Mouse (Mus musculus) lung, adult 2 months (tissue): ENCODE results near the gene Cir1.

Experiments
- CTCF ChIP-seq: fragments of 200-500 bp; IDR thresholded peaks from 2 replicates; pipeline ENCODE4 v1.5.1; 2011; ENCODE audit warnings: mild to moderate bottlenecking, low read length, control low read depth; ENCODE audit not compliant: insufficient read depth
- POLR2A ChIP-seq: fragments of 200-500 bp; IDR thresholded peaks from 2 replicates; pipeline ENCODE4 v1.6.1; 2011; ENCODE audit warnings: low read depth, mild to moderate bottlenecking, control low read depth, low read length, borderline replicate concordance; ENCODE audit errors: extremely low read depth

DNA sequence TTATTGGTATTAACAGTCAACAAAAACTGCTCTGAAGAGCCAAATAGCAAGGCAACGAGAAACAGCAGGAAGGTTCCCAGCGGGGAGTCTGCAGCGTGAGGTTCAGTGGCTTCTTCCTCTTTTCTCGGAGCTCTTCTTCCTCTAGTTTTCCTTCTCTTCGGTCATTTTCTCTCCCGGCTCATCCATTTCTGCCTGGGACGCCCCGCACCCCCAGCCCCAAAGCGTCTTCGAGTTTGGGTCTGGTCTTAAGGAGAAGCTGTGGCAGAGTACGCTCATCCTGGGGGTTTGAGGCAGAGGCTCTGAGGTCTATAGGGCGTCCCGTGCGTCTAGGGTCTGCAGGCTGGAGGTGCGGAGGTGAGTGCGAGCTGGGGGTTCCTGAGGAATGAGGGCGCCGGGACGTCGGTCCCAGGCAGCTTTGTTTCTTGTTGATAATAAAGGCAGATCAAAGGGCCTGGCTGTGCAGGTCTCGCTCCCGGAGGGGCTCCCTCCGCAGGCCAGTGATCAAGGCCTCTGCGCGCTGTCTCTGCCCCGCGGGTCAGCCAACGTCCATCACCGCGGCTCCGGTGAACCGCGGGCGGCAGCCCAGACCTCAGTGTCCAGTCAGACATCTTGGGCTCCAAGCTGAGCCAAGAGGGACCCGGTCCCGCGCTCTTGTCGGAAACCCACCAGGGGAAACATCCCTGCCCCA is 35.3 kb downstream of the Cir1 start:
- TF ChIP-seq CTCF (no peak), POLR2A (no peak)
